Mouse (Mus musculus): ENCODE results near the gene Serinc3. TPM values are rescaled to one million over a fixed set of nuclear protein-coding genes. Genes with fewer than 3 reads are reported as not detected.

Gene Serinc3
- polyA plus RNA-seq, 1 experiment from 2014 or later: 37.5 TPM

GRCm38 (mm10) chr2:163682344-163682743, 37.4 kb upstream of the Serinc3 start:
- no peak for ATAC-seq (ENCODE audit: low FRiP score)
- no peak overlapping the region for H3K4me2 ChIP-seq
- H3K4me1 ChIP-seq (replicated peaks): peaks cover 12% of the 10 kb centered on the region
- no peaks in the 10 kb centered on the region for H3K27me3 ChIP-seq
- H3K9me3 ChIP-seq: no peaks in the 10 kb centered on the region
- WGBS: 87% methylated on average over 2 of the region's 2 CpGs
- no peak overlapping the region for H3K9ac ChIP-seq
- no peak overlapping the region for H3K27ac ChIP-seq
- no peak overlapping the region for H3K4me3 ChIP-seq
- no peaks in the 10 kb centered on the region for H3K36me3 ChIP-seq

GRCm38 (mm10) chr2:163676745-163677144, 31.8 kb upstream of the Serinc3 start:
- H3K4me1 ChIP-seq (replicated peaks): peaks cover 25% of the 10 kb centered on the region
- H3K4me2 ChIP-seq: no peak overlapping the region
- no peak overlapping the region for H3K27ac ChIP-seq
- H3K36me3 ChIP-seq: no peaks in the 10 kb centered on the region
- H3K9ac ChIP-seq: no peak overlapping the region
- H3K9me3 ChIP-seq: no peaks in the 10 kb centered on the region
- WGBS: 95% methylated on average over 3 of the region's 3 CpGs
- no peaks in the 10 kb centered on the region for H3K27me3 ChIP-seq
- no peak overlapping the region for H3K4me3 ChIP-seq
- no peak for ATAC-seq (ENCODE audit: low FRiP score)

- Histone ChIP-seq H3K27ac (no peak overlapping the region), H3K27me3 (no peaks in the 10 kb centered on the region), H3K9me3 (no peaks in the 10 kb centered on the region), H3K4me3 (no peak overlapping the region), H3K36me3 (no peaks in the 10 kb centered on the region), H3K9ac (no peak overlapping the region), H3K4me1 (replicated peaks) (peaks cover 25% of the 10 kb centered on the region), H3K4me2 (no peak overlapping the region)
- ATAC-seq (ENCODE audit: low FRiP score): no peak
- WGBS: 92% methylated on average over 4 of the region's 4 CpGs
These were observed 31.4 kb upstream of the Serinc3 start for GRCm38 (mm10) chr2:163676321-163676720.

- Histone ChIP-seq H3K9me3 (no peaks in the 10 kb centered on the region), H3K27ac (peak overlapping the region; percentile 40; the same call in 1 of the 2 replicates), H3K4me3 (no peak overlapping the region), H3K36me3 (no peaks in the 10 kb centered on the region), H3K9ac (no peak overlapping the region), H3K4me1 (replicated peaks) (peaks cover 25% of the 10 kb centered on the region), H3K4me2 (no peak overlapping the region), H3K27me3 (no peaks in the 10 kb centered on the region)
- no peak for ATAC-seq (ENCODE audit: low FRiP score)
- 79% methylated on average over 6 of the region's 6 CpGs for WGBS
These were observed 30.7 kb upstream of the Serinc3 start for GRCm38 (mm10) chr2:163675662-163676061.

- H3K27me3 ChIP-seq: no peaks in the 10 kb centered on the region
- H3K4me3 ChIP-seq: no peak overlapping the region
- H3K4me1 ChIP-seq (replicated peaks): peaks cover 25% of the 10 kb centered on the region
- peak overlapping the region; percentile 40; the same call in 1 of the 2 replicates for H3K27ac ChIP-seq
- no peak for ATAC-seq (ENCODE audit: low FRiP score)
- WGBS: 56% methylated on average over 5 of the region's 5 CpGs
- no peak overlapping the region for H3K4me2 ChIP-seq
- no peaks in the 10 kb centered on the region for H3K9me3 ChIP-seq
- no peak overlapping the region for H3K9ac ChIP-seq
- no peaks in the 10 kb centered on the region for H3K36me3 ChIP-seq
These were observed 30.3 kb upstream of the Serinc3 start for GRCm38 (mm10) chr2:163675144-163675619.

GRCm38 (mm10) chr2:163674397-163674796, 29.5 kb upstream of the Serinc3 start:
- no peak overlapping the region for H3K4me2 ChIP-seq
- H3K9ac ChIP-seq: no peak overlapping the region
- H3K27me3 ChIP-seq: no peaks in the 10 kb centered on the region
- no peak overlapping the region for H3K4me3 ChIP-seq
- 78% methylated on average over 5 of the region's 5 CpGs for WGBS
- ATAC-seq (ENCODE audit: low FRiP score): no peak
- peaks cover 25% of the 10 kb centered on the region for H3K4me1 ChIP-seq (replicated peaks)
- no peaks in the 10 kb centered on the region for H3K36me3 ChIP-seq
- H3K27ac ChIP-seq: no peak overlapping the region
- no peaks in the 10 kb centered on the region for H3K9me3 ChIP-seq

GRCm38 (mm10) chr2:163670872-163671594, 26.1 kb upstream of the Serinc3 start:
- H3K9me3 ChIP-seq: no peaks in the 10 kb centered on the region
- no peaks in the 10 kb centered on the region for H3K36me3 ChIP-seq
- H3K4me1 ChIP-seq (replicated peaks): peaks cover 18% of the 10 kb centered on the region
- no peak for ATAC-seq (ENCODE audit: low FRiP score)
- H3K27me3 ChIP-seq: no peaks in the 10 kb centered on the region
- no peak overlapping the region for H3K9ac ChIP-seq
- H3K27ac ChIP-seq: no peak overlapping the region
- H3K4me2 ChIP-seq: no peak overlapping the region
- no peak overlapping the region for H3K4me3 ChIP-seq
- WGBS: 91% methylated on average over 11 of the region's 11 CpGs

GRCm38 (mm10) chr2:163667045-163667444, 22.1 kb upstream of the Serinc3 start:
- WGBS: 100% methylated on average over 1 of the region's 1 CpGs
- H3K4me1 ChIP-seq (replicated peaks): peaks cover 7% of the 10 kb centered on the region
- no peak overlapping the region for H3K4me3 ChIP-seq
- no peak for ATAC-seq (ENCODE audit: low FRiP score)
- H3K9me3 ChIP-seq: no peaks in the 10 kb centered on the region
- H3K36me3 ChIP-seq: no peaks in the 10 kb centered on the region
- no peaks in the 10 kb centered on the region for H3K27me3 ChIP-seq
- no peak overlapping the region for H3K4me2 ChIP-seq
- H3K27ac ChIP-seq: no peak overlapping the region
- no peak overlapping the region for H3K9ac ChIP-seq

GRCm38 (mm10) chr2:163663930-163664329, 19.0 kb upstream of the Serinc3 start:
- Histone ChIP-seq H3K4me2 (no peak overlapping the region), H3K9me3 (no peaks in the 10 kb centered on the region), H3K27ac (no peak overlapping the region), H3K4me1 (replicated peaks) (peaks cover 34% of the 10 kb centered on the region), H3K9ac (no peak overlapping the region), H3K4me3 (no peak overlapping the region), H3K27me3 (no peaks in the 10 kb centered on the region), H3K36me3 (no peaks in the 10 kb centered on the region)
- ATAC-seq (ENCODE audit: low FRiP score): no peak
- 57% methylated on average over 3 of the region's 3 CpGs for WGBS

- Histone ChIP-seq H3K27me3 (no peaks in the 10 kb centered on the region), H3K27ac (no peak overlapping the region), H3K36me3 (no peaks in the 10 kb centered on the region), H3K4me2 (no peak overlapping the region), H3K9me3 (no peaks in the 10 kb centered on the region), H3K9ac (no peak overlapping the region), H3K4me3 (no peak overlapping the region), H3K4me1 (replicated peaks) (peaks cover 35% of the 10 kb centered on the region)
- WGBS: 57% methylated on average over 2 of the region's 2 CpGs
- ATAC-seq (ENCODE audit: low FRiP score): no peak
These were observed 17.8 kb upstream of the Serinc3 start for GRCm38 (mm10) chr2:163662698-163663221.

GRCm38 (mm10) chr2:163662076-163662475, 17.1 kb upstream of the Serinc3 start:
- H3K27me3 ChIP-seq: no peaks in the 10 kb centered on the region
- no peak overlapping the region for H3K4me2 ChIP-seq
- H3K9me3 ChIP-seq: no peaks in the 10 kb centered on the region
- H3K4me1 ChIP-seq (replicated peaks): peaks cover 35% of the 10 kb centered on the region
- 97% methylated on average over 5 of the region's 5 CpGs for WGBS
- no peak overlapping the region for H3K4me3 ChIP-seq
- H3K9ac ChIP-seq: no peak overlapping the region
- no peak overlapping the region for H3K27ac ChIP-seq
- H3K36me3 ChIP-seq: no peaks in the 10 kb centered on the region
- ATAC-seq (ENCODE audit: low FRiP score): no peak

- H3K4me3 ChIP-seq: no peak overlapping the region
- 43% methylated on average over 6 of the region's 6 CpGs for WGBS
- H3K9ac ChIP-seq: 0 out of 2 replicates have a peak overlapping the region, but pooled peaks have one; percentile 49
- H3K4me1 ChIP-seq (replicated peaks): peaks cover 35% of the 10 kb centered on the region
- no peaks in the 10 kb centered on the region for H3K27me3 ChIP-seq
- 0 out of 2 replicates have a peak overlapping the region, but pooled peaks have one; percentile 35 for H3K27ac ChIP-seq
- no peak for ATAC-seq (ENCODE audit: low FRiP score)
- H3K36me3 ChIP-seq: no peaks in the 10 kb centered on the region
- H3K4me2 ChIP-seq: no peak overlapping the region
- H3K9me3 ChIP-seq: no peaks in the 10 kb centered on the region
These were observed 16.5 kb upstream of the Serinc3 start for GRCm38 (mm10) chr2:163661371-163661850.

All from hindbrain, embryonic 13.5 days (tissue).